Mouse (Mus musculus) forebrain, embryonic 11.5 days (tissue): ENCODE results near the gene Qsox2. TPM values are rescaled to one million over a fixed set of nuclear protein-coding genes. Genes with fewer than 3 reads are reported as not detected.

ENCODE experiments used
- ATAC-seq: fragments of 200-750 bp; cut with Nextera tagmentation; replicated peaks from 2 replicates; pipeline ENCODE4 v1.8.0; 2017; ENCODE audit warnings: moderate TSS enrichment; ENCODE audit not compliant: low FRiP score
- DNase-seq: peaks from one replicate; pipeline ENCODE4 v3.0.0-alpha.2; 2017; ENCODE audit warnings: low spot score
- H3K27ac ChIP-seq: fragments of 300-500 bp; sonication (generic); 2 replicates; pipeline ENCODE4 v1.5.1; 2014; ENCODE audit warnings: low read depth, low read length
- H3K27me3 ChIP-seq: fragments of 300-500 bp; sonication (generic); 2 replicates; pipeline ENCODE4 v1.6.1; 2014; ENCODE audit warnings: mild to moderate bottlenecking, low read length, mixed read lengths; ENCODE audit not compliant: control insufficient read depth, insufficient read depth
- H3K36me3 ChIP-seq: fragments of 300-500 bp; sonication (generic); 2 replicates; pipeline ENCODE4 v1.6.1; 2014; ENCODE audit warnings: mild to moderate bottlenecking, low read length, moderate library complexity, mixed read lengths; ENCODE audit not compliant: control insufficient read depth, insufficient read depth
- H3K4me1 ChIP-seq: fragments of 300-500 bp; sonication (generic); replicated peaks from 2 replicates; pipeline ENCODE4 v1.6.1; 2014; ENCODE audit warnings: low read length, mixed read lengths; ENCODE audit not compliant: control insufficient read depth, insufficient read depth
- H3K4me2 ChIP-seq: fragments of 300-500 bp; sonication (generic); 2 replicates; pipeline ENCODE4 v1.6.1; 2014; ENCODE audit warnings: low read depth, mild to moderate bottlenecking, low read length, moderate library complexity, mixed read lengths; ENCODE audit not compliant: severe bottlenecking
- H3K4me3 ChIP-seq: fragments of 300-500 bp; sonication (generic); 2 replicates; pipeline ENCODE4 v1.5.1; 2014; ENCODE audit warnings: low read depth, low read length
- H3K9ac ChIP-seq: fragments of 300-500 bp; sonication (generic); 2 replicates; pipeline ENCODE4 v1.6.1; 2014; ENCODE audit warnings: low read length
- H3K9me3 ChIP-seq: fragments of 300-500 bp; sonication (generic); 2 replicates; pipeline ENCODE4 v1.6.1; 2016; ENCODE audit warnings: low read length, mixed read lengths; ENCODE audit not compliant: control insufficient read depth
- WGBS: fragments of 180-500 bp; shearing (Covaris S2); extraction: QIAGEN DNeasy Blood & Tissue Kit; methylation state at CpG from one replicate; pipeline ENCODE4 v1.1.7; 2014; 5-methylcytosine and 5-hydroxymethylcytosine counted together
- polyA plus RNA-seq: library from polyadenylated mRNA; unstranded; fragments of >200 nt; fragmentation: Nextera tagmentation; extraction: Ambion mirVana; gene quantifications from 2 replicates; pipeline ENCODE4 v1.2.1, GENCODE M21; 2014

The Qsox2 gene
- polyA plus RNA-seq, 1 experiment from 2014 or later = 20.6 TPM

- no peak overlapping the region for H3K9ac ChIP-seq
- ATAC-seq (no peak), DNase-seq (no peak)
- H3K4me1 ChIP-seq = no peaks in the 10 kb centered on the region
- H3K9me3 ChIP-seq = no peaks in the 10 kb centered on the region
- H3K4me3 ChIP-seq = no peak overlapping the region
- H3K27me3 ChIP-seq = no peaks in the 10 kb centered on the region
- H3K36me3 ChIP-seq = no peaks in the 10 kb centered on the region
- H3K4me2 ChIP-seq = no peak overlapping the region
- no peak overlapping the region for H3K27ac ChIP-seq
- 68% methylated on average over 5 of the region's 5 CpGs for WGBS
These were observed 48.8 kb downstream of the Qsox2 start for GRCm38 (mm10) chr2:26188517-26188916.

DNA sequence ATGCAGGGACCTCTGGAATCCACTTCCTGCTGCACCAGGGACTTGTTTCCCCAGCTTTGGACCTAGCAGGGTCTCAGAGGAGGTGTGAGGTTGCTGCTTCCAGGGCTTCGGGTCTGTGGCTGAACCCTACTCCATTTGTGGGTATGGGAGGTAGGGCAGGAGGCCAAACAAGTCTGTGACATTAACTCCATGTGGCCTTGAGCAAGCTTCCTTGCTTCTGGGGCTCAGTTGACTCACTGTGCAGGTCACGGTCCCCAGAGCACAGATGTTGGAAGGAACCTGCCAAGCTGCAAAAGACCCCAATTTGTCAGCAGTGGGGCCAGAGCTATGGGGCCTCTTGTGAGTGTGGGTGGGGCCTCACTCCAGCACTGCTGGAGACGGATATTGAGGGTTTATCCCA, 53.0 kb downstream of the Qsox2 start:
- 61% methylated on average over 3 of the region's 3 CpGs for WGBS
- ATAC-seq = no peak

DNA sequence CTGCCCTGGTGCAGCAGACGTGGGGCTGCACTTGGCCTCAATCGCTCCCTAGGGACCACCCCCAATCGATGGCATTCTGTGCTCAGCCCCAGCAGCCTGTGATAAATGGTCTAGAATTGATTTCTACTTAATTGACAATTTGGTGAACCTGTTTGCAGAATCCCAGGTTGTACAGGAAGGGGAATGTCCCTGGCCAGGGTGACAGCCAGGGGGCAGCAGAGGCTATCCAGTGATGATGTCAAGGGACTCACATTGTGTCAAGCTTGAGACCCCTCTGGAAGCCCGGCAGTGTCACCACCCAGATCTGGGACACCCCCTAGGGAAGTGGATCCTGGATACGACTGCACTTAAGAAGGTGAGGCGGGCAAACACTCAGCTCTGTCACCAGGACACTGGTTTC, 54.7 kb downstream of the Qsox2 start:
- Histone ChIP-seq H3K27ac (no peak overlapping the region), H3K27me3 (no peaks in the 10 kb centered on the region), H3K36me3 (no peaks in the 10 kb centered on the region), H3K4me3 (no peak overlapping the region), H3K9me3 (no peaks in the 10 kb centered on the region), H3K4me2 (no peak overlapping the region), H3K4me1 (0 out of 2 replicates have a peak, but pooled peaks cover 2% of the 10 kb centered on the region), H3K9ac (no peak overlapping the region)
- ATAC-seq = no peak
- 17% methylated on average over 6 of the region's 6 CpGs for WGBS
- peak; percentile 78 for DNase-seq

More for the DNA sequence above, 53.0 kb downstream of the Qsox2 start:
- no peak for DNase-seq
- no peak overlapping the region for H3K4me3 ChIP-seq
- 0 out of 2 replicates have a peak, but pooled peaks cover 2% of the 10 kb centered on the region for H3K4me1 ChIP-seq
- H3K9ac ChIP-seq = no peak overlapping the region
- no peak overlapping the region for H3K27ac ChIP-seq
- no peak overlapping the region for H3K4me2 ChIP-seq
- no peaks in the 10 kb centered on the region for H3K27me3 ChIP-seq
- no peaks in the 10 kb centered on the region for H3K36me3 ChIP-seq
- H3K9me3 ChIP-seq = no peaks in the 10 kb centered on the region

DNA sequence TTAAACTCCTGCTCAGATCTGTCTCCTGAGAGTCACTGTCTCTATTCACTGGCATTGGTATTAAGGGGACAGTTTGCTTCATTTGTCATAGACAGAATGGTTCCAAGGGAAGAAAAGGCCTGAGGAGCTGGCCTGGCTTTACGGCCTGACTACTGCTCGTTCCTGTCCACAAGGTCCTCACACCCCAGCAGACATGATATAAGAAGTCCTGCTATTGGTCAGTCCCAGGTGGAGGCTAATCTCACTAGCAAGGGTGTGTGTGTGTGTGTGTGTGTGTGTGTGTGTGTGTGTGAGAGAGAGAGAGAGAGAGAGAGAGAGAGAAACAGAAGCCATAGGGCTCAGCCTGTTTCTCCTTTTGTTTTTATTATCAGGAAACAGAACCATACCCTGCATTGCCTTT, 60.1 kb downstream of the Qsox2 start:
- Histone ChIP-seq H3K9me3 (no peaks in the 10 kb centered on the region), H3K4me3 (no peak overlapping the region), H3K36me3 (no peaks in the 10 kb centered on the region), H3K27me3 (no peaks in the 10 kb centered on the region), H3K27ac (no peak overlapping the region), H3K4me2 (no peak overlapping the region), H3K4me1 (no peaks in the 10 kb centered on the region), H3K9ac (no peak overlapping the region)
- ATAC-seq (no peak), DNase-seq (no peak)
- WGBS = 64% methylated on average over 2 of the region's 2 CpGs

DNA sequence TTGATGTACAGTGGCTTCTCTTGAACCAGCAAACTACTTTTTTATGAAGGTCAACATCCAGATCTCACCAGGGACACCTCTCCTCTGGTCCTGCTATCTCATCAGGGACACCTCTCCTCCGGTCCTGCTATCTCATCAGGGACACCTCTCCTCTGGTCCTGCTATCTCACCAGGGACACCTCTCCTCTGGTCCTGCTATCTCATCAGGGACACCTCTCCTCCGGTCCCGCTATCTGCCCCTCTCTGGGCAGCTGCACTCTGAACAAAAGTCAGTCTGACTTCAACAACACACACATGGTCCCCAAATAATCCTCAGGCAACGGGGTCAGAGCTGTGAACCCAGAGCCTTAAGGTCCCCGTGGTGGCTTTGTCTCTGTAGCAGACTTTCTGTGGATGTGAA, 60.6 kb downstream of the Qsox2 start:
- Histone ChIP-seq H3K4me2 (no peak overlapping the region), H3K36me3 (no peaks in the 10 kb centered on the region), H3K9me3 (no peaks in the 10 kb centered on the region), H3K4me3 (no peak overlapping the region), H3K27ac (no peak overlapping the region), H3K27me3 (no peaks in the 10 kb centered on the region), H3K9ac (no peak overlapping the region), H3K4me1 (no peaks in the 10 kb centered on the region)
- WGBS = 59% methylated on average over 5 of the region's 5 CpGs
- DNase-seq = no peak
- ATAC-seq = no peak

DNA sequence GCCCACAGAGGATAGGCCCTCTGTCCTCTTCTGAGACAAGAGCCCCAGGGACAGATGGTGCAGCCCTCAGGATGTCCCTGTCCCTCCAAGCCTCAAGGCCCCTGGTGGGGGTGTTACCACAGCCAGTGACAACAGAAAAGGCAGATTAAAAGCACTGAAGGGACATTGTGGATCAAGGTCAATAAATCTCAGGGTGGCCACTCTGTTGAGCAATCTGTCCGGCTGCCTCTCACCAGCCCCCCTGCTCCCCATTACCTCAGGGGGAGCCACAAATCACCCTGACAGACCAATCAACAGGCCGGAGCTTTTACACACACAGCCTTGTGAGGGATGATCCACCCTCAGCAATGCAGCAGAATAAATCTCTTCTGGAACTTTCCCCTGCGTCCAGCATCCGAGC, 62.1 kb downstream of the Qsox2 start:
- no peak overlapping the region for H3K9ac ChIP-seq
- H3K27ac ChIP-seq = no peak overlapping the region
- no peaks in the 10 kb centered on the region for H3K27me3 ChIP-seq
- no peak overlapping the region for H3K4me2 ChIP-seq
- H3K4me1 ChIP-seq = no peaks in the 10 kb centered on the region
- DNase-seq (no peak), ATAC-seq (no peak)
- no peaks in the 10 kb centered on the region for H3K9me3 ChIP-seq
- WGBS = 38% methylated on average over 4 of the region's 4 CpGs
- no peaks in the 10 kb centered on the region for H3K36me3 ChIP-seq
- no peak overlapping the region for H3K4me3 ChIP-seq

DNA sequence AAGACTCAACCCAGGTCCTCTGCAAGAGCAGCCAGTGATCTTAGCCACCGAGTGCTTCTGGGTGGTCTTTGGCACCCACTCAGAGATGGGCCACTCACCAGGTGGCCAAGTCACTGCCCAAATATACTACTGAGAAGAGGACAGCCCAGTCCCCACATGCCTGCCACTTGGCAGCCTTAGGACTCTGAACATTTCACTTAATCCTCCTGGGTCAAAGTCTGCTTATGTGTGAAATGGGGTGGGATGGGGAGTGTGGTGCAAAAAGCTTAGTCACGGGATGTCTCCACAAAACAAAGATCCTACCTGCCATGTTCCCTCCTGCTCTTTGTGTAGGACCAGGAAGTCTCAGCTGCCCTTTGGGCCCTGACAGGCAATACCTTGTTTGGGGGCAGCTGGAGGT, 65.2 kb downstream of the Qsox2 start:
- Histone ChIP-seq H3K4me1 (peaks cover 4% of the 10 kb centered on the region), H3K9me3 (no peaks in the 10 kb centered on the region), H3K4me3 (no peak overlapping the region), H3K9ac (no peak overlapping the region), H3K36me3 (no peaks in the 10 kb centered on the region), H3K27ac (no peak overlapping the region), H3K4me2 (no peak overlapping the region), H3K27me3 (no peaks in the 10 kb centered on the region)
- WGBS = 77% methylated on average over 2 of the region's 2 CpGs
- ATAC-seq (no peak), DNase-seq (no peak)

GRCm38 (mm10) chr2:26170376-26170775, 66.9 kb downstream of the Qsox2 start:
- H3K36me3 ChIP-seq = no peaks in the 10 kb centered on the region
- H3K4me3 ChIP-seq = no peak overlapping the region
- no peaks in the 10 kb centered on the region for H3K9me3 ChIP-seq
- peaks cover 4% of the 10 kb centered on the region for H3K4me1 ChIP-seq
- H3K9ac ChIP-seq = no peak overlapping the region
- ATAC-seq = no peak
- 53% methylated on average over 2 of the region's 2 CpGs for WGBS
- H3K27ac ChIP-seq = no peak overlapping the region
- H3K27me3 ChIP-seq = no peaks in the 10 kb centered on the region
- no peak for DNase-seq
- no peak overlapping the region for H3K4me2 ChIP-seq

DNA sequence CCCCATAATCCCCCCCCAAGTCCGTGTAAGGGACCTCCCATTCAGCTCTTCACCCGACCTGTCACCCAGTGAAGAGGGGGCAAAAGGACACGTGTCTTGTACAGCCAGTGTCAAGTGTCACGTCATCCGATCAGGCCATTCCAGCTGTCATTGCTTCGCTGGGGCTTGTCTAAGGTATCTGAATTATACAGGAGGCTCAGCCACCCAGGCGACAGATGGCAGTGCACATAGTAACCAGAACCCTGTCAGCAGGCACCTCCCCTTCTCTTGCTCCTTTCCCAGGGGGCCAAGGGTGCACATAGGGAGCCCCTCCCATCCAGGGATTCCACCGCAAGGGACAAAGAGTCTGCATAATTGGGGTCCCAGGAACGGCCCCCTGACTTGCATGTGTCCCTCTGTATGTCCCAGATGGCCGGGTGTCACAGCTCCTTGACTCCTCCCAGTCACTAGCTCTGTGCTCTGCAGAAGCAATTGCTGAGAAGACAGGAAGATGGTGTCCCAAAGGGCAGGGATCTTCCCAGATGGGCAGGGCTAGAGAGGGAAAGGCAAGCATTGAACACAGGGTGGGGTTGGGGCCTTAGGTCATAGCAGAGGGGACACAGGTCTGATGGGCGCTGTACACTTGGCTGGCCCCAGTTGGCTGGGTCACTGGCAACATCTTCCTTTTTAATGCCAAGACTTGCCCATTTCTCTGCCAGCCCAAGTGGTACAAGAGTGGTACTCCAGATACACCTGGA, 68.3 kb downstream of the Qsox2 start:
- Histone ChIP-seq H3K4me3 (no peak overlapping the region), H3K27me3 (no peaks in the 10 kb centered on the region), H3K4me2 (no peak overlapping the region), H3K36me3 (no peaks in the 10 kb centered on the region), H3K4me1 (peaks cover 4% of the 10 kb centered on the region), H3K9me3 (no peaks in the 10 kb centered on the region), H3K27ac (no peak overlapping the region), H3K9ac (no peak overlapping the region)
- DNase-seq (no peak), ATAC-seq (no peak)
- 44% methylated on average over 11 of the region's 11 CpGs for WGBS
